Mouse (Mus musculus) lung, embryonic 16.5 days (tissue): ENCODE measurements at regions not wholly inside any gene's neighbourhood (a gene's known extent, or its start where the extent isn't known, plus 50 kb on each side); places are given as distances from the start of the nearest gene placed in this dataset.

Experiments used
- ATAC-seq: fragments of 200-750 bp; cut with Nextera tagmentation; 2 replicates; pipeline ENCODE4 v1.8.0; 2017; ENCODE audit warnings: low read depth, mild to moderate bottlenecking, moderate library complexity
- H3K27ac ChIP-seq: fragments of 300-500 bp; sonication (generic); 2 replicates; pipeline ENCODE4 v1.5.1; 2014; ENCODE audit warnings: mild to moderate bottlenecking, control low read depth, low read length
- H3K27me3 ChIP-seq: fragments of 300-500 bp; sonication (generic); 2 replicates; pipeline ENCODE4 v1.6.1; 2014; ENCODE audit warnings: low read depth, low read length, mixed read lengths; ENCODE audit not compliant: control insufficient read depth, insufficient read depth
- H3K36me3 ChIP-seq: fragments of 300-500 bp; sonication (generic); 2 replicates; pipeline ENCODE4 v1.6.1; 2014; ENCODE audit warnings: low read length; ENCODE audit not compliant: control insufficient read depth, insufficient read depth
- H3K4me1 ChIP-seq: fragments of 300-500 bp; sonication (generic); replicated peaks from 2 replicates; pipeline ENCODE4 v1.6.1; 2014; ENCODE audit warnings: low read length, mixed read lengths; ENCODE audit not compliant: control insufficient read depth, insufficient read depth
- H3K4me2 ChIP-seq: fragments of 300-500 bp; sonication (generic); 2 replicates; pipeline ENCODE4 v1.6.1; 2014; ENCODE audit warnings: low read depth, low read length, control low read depth
- H3K4me3 ChIP-seq: fragments of 300-500 bp; sonication (generic); 2 replicates; pipeline ENCODE4 v1.5.1; 2014; ENCODE audit warnings: mild to moderate bottlenecking, low read length, control low read depth
- H3K9ac ChIP-seq: fragments of 300-500 bp; sonication (generic); 2 replicates; pipeline ENCODE4 v1.6.1; 2014; ENCODE audit warnings: low read length, control low read depth
- H3K9me3 ChIP-seq: fragments of 300-500 bp; sonication (generic); 2 replicates; pipeline ENCODE4 v1.6.1; 2016; ENCODE audit warnings: low read length; ENCODE audit not compliant: control insufficient read depth
- WGBS: fragments of 180-500 bp; shearing (Covaris S2); extraction: QIAGEN DNeasy Blood & Tissue Kit; methylation state at CpG from one replicate; pipeline ENCODE4 v1.1.7; 2014; 5-methylcytosine and 5-hydroxymethylcytosine counted together

DNA sequence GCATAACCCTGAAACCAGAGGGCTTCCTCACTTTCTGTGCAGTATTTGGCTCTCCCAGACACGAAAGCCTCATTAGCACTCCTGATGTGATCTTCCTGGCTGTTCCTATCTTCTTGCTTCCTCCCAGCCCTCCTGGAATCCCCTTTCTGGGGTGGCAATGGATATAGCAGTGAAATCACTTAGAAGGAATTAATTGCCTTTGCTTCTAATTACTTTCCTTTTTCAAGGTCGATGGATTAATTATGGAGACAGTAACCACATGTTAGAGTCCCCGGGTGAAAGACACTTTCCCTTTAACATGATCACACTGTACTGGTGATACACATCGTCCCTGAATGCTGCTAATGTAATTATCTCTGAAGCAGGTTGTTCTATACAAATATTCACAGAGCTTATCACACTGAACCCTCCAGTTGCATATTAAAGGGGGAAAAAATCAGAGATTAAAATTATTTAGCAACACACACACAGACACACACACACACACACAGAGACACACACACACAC lies 128.1 kb upstream of the Cox10 start:
- Histone ChIP-seq H3K9ac (no peak overlapping the region), H3K4me1 (no peaks in the 10 kb centered on the region), H3K36me3 (no peaks in the 10 kb centered on the region), H3K4me3 (no peak overlapping the region), H3K27ac (no peak overlapping the region), H3K9me3 (no peaks in the 10 kb centered on the region), H3K4me2 (no peak overlapping the region), H3K27me3 (no peaks in the 10 kb centered on the region)
- 66% methylated on average over 4 of the region's 4 CpGs for WGBS
- ATAC-seq, result no peak

DNA sequence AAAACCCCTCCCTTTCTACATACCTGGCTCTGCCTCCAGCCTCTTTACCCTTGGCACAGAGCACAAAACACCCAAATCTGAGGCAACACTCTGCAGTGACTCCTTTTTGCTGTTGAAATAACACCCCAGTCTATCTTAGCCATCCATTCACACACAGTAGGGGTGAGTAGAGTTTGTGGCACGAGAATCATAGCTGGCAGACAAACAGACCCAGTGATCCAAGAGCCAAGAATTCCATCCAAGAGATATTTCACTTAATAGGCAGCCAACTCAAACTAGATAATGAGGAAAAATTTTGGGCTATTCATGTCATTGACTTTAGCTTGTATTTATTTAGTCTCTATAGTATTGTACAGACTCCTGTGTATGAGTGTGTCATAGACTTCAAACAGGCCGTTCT lies 126.9 kb upstream of the Cox10 start:
- H3K9ac ChIP-seq, result no peak overlapping the region
- H3K4me1 ChIP-seq, result no peaks in the 10 kb centered on the region
- no peak overlapping the region for H3K4me3 ChIP-seq
- H3K27ac ChIP-seq, result no peak overlapping the region
- H3K36me3 ChIP-seq, result no peaks in the 10 kb centered on the region
- H3K9me3 ChIP-seq, result no peaks in the 10 kb centered on the region
- H3K4me2 ChIP-seq, result no peak overlapping the region
- no peaks in the 10 kb centered on the region for H3K27me3 ChIP-seq
- 64% methylated on average over 2 of the region's 2 CpGs for WGBS
- no peak for ATAC-seq

DNA sequence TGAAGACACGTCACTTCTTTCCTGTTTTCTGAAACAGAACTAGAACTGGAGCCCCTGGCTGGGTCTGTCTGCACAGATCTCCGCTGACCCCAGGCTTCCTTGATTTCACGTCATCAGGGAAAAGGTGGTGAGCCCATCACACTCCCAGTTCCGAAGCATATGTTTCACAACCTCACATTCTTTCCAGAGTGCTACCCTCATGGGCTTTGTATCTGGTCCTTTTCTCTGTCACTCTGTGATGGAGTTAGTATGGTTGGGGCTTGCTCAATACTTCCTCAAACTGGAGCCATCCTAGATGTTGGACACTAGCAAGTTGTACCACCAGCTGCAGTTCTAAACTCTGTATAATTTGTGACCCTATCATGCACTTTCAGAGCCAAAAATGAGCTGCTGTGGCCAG lies 125.8 kb upstream of the Cox10 start:
- 0 out of 2 replicates have a peak, but pooled peaks have one; percentile 17 for ATAC-seq
- H3K4me2 ChIP-seq, result no peak overlapping the region
- no peak overlapping the region for H3K27ac ChIP-seq
- H3K4me1 ChIP-seq, result no peaks in the 10 kb centered on the region
- no peak overlapping the region for H3K4me3 ChIP-seq
- no peaks in the 10 kb centered on the region for H3K9me3 ChIP-seq
- H3K27me3 ChIP-seq, result no peaks in the 10 kb centered on the region
- H3K36me3 ChIP-seq, result no peaks in the 10 kb centered on the region
- 74% methylated on average over 4 of the region's 4 CpGs for WGBS
- no peak overlapping the region for H3K9ac ChIP-seq

DNA sequence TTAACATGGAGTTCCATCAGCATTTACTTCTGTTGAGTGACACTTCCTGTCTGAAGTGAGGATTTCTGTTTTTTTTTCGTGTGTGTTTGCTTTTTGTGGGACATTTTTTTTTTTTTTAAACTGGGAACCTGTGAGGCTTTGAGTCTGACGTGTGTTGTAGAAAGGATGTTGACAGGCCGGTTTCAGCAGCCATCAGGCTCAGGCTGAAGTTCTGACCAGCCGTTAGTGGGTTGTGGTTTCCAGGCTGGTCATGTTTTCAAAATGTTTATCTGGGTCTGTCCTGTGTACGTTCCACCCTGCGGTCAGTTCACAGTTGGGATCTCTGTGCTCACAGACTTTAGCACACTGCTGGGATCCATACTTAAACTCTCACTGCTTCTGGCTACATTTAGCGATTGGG lies 125.0 kb upstream of the Cox10 start:
- no peak for ATAC-seq
- Histone ChIP-seq H3K9me3 (no peaks in the 10 kb centered on the region), H3K4me3 (no peak overlapping the region), H3K9ac (no peak overlapping the region), H3K4me1 (no peaks in the 10 kb centered on the region), H3K36me3 (no peaks in the 10 kb centered on the region), H3K27me3 (no peaks in the 10 kb centered on the region), H3K4me2 (no peak overlapping the region), H3K27ac (no peak overlapping the region)
- 21% methylated on average over 7 of the region's 7 CpGs for WGBS

DNA sequence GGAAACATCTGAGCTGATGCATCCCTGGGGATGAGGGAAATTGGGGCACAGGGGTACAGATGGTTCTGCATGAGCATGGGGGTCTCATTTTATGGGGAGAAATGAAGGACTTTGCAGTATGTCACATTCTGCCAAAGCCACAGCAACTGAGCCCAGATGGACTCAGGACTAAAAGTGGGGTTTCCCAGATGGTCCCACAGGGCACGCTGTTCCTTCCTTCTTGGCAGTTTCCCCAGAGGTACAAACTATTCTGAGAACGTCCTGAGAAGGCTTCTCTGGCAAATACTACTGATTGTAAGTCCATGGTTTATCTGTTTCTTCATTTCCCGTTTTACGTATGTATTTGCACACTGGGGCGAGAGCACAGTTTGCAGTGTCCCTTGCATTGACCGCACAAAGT lies 121.6 kb upstream of the Cox10 start:
- no peak for ATAC-seq
- WGBS, result 87% methylated on average over 6 of the region's 6 CpGs
- Histone ChIP-seq H3K27me3 (no peaks in the 10 kb centered on the region), H3K9ac (no peak overlapping the region), H3K9me3 (no peaks in the 10 kb centered on the region), H3K4me2 (no peak overlapping the region), H3K4me3 (no peak overlapping the region), H3K27ac (no peak overlapping the region), H3K4me1 (no peaks in the 10 kb centered on the region), H3K36me3 (no peaks in the 10 kb centered on the region)

DNA sequence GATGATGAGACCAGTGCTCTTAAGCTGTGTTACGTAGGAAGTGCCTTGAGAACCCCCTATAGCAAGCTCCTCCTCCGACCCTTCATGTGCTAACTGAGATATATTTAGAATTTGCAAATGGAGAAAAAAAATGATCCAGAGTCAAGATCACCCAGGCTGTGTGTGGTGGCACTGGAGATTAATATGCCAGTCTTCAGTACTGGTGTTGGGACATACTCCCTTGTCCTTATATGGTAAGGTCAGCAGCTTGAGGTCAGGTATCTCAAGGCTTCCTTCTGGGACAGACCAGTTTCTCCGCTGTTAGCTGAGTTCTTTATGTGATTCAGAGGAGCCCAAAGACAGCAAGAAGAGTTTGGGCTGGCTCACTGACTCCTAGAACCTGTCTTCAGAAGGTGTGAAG lies 116.0 kb upstream of the Cox10 start:
- no peak overlapping the region for H3K4me3 ChIP-seq
- no peak overlapping the region for H3K4me2 ChIP-seq
- no peaks in the 10 kb centered on the region for H3K27me3 ChIP-seq
- no peaks in the 10 kb centered on the region for H3K36me3 ChIP-seq
- H3K4me1 ChIP-seq, result no peaks in the 10 kb centered on the region
- no peak overlapping the region for H3K27ac ChIP-seq
- 72% methylated on average over 3 of the region's 3 CpGs for WGBS
- no peak for ATAC-seq
- no peaks in the 10 kb centered on the region for H3K9me3 ChIP-seq
- no peak overlapping the region for H3K9ac ChIP-seq

DNA sequence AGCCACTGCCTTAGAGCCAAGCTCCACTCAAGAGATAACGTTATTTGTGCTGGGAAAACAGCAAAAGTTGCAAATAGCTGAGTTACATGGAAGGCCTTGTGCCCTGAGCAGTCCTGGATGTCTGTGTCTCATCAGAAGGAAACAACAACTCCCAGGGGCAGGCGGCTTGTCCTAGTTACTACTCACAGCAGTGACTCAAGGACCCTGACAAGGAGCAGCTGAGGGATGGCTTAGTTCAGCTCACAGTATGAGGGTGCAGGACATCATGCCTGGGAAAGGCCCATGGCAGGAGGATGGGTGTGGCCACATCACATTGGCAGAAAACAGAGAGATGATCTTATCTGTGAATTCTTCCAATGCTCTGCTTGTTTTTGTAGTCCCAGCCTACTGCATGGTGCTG lies 109.4 kb upstream of the Cox10 start:
- H3K27me3 ChIP-seq, result no peaks in the 10 kb centered on the region
- H3K4me3 ChIP-seq, result no peak overlapping the region
- no peaks in the 10 kb centered on the region for H3K4me1 ChIP-seq
- no peak overlapping the region for H3K4me2 ChIP-seq
- ATAC-seq, result no peak
- H3K9me3 ChIP-seq, result no peaks in the 10 kb centered on the region
- 60% methylated on average over 2 of the region's 2 CpGs for WGBS
- no peaks in the 10 kb centered on the region for H3K36me3 ChIP-seq
- no peak overlapping the region for H3K9ac ChIP-seq
- no peak overlapping the region for H3K27ac ChIP-seq

DNA sequence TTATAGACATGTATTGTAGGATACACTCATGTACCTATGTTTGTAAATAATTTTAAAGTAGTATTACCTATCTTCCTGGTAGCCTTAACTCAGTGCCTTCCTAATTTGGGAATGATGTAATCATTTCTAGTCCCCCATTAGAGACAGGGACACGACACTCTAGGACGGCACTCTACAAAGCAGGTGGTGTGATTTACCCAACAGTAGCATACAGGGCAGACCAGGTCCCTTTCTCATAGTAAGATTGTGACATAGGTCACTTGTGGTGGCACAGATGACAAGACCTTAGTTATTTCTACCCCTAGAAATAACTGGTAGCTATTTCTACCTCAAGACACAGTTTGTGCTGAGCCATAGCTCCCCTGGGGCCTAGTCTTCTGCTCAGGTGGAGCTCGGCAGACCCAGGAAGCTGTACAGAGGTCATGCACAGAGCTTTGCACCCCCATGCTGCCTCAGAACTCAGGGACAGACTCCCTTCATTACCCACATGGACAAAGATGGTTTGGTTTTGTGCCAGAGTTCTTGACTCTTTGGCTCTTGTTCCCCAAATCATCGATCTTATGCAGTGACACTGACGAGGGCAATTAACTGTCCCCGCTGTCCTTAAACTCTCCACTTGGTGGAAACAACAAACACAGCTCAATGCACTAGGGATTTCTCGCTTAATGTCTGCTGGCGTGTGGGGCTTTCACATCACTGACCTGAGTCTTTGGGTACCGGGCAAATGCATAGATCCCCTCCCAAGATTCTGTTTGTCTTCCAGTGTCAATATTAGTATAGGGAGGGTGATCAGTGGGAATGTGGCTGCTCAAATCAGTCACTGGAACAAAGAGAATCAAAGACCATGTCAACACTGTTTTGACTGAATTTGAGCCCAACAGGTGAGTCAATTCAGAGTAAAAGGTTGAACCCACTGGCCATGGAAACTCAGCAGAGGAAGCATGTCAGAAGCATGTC lies 108.5 kb upstream of the Cox10 start:
- no peaks in the 10 kb centered on the region for H3K36me3 ChIP-seq
- H3K4me2 ChIP-seq, result no peak overlapping the region
- H3K4me1 ChIP-seq, result no peaks in the 10 kb centered on the region
- WGBS, result 35% methylated on average over 9 of the region's 9 CpGs
- no peak overlapping the region for H3K27ac ChIP-seq
- ATAC-seq, result no peak
- no peak overlapping the region for H3K9ac ChIP-seq
- H3K9me3 ChIP-seq, result no peaks in the 10 kb centered on the region
- H3K27me3 ChIP-seq, result no peaks in the 10 kb centered on the region
- no peak overlapping the region for H3K4me3 ChIP-seq

DNA sequence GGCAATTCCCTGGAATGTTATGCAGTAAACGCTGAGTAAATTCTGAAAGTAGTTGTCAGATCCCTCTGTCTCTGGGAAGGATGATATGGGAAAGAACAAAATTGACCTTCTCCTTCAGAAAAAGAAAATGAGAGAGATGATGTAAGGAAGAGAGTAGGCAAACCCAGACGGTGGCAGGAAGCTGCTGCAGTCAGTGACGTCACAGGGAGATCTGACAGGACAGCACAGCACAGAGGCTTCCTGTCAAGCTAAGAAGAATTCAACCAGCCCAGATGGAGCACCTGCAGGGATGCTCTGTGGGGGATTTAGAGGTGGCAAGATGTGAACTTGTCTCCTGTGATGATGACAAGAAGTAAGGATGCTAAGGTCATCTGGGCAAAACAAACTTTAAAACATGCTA lies 107.7 kb upstream of the Cox10 start:
- H3K36me3 ChIP-seq, result no peaks in the 10 kb centered on the region
- no peak for ATAC-seq
- no peaks in the 10 kb centered on the region for H3K4me1 ChIP-seq
- no peak overlapping the region for H3K27ac ChIP-seq
- no peaks in the 10 kb centered on the region for H3K27me3 ChIP-seq
- H3K4me3 ChIP-seq, result no peak overlapping the region
- 39% methylated on average over 3 of the region's 3 CpGs for WGBS
- H3K9ac ChIP-seq, result no peak overlapping the region
- H3K4me2 ChIP-seq, result no peak overlapping the region
- H3K9me3 ChIP-seq, result no peaks in the 10 kb centered on the region
